Mouse (Mus musculus) NIH3T3 (cell line): ENCODE data around the gene Dapk2.

Source experiments
- DNase-seq: peaks from one replicate; pipeline ENCODE4 v3.0.0-alpha.2; 2012; ENCODE audit warnings: low read depth

Dapk2 gene

GRCm38 (mm10) chr9:66231820-66232479 is 73.9 kb downstream of the Dapk2 start:
- DNase-seq = no peak

- peak; percentile 16 for DNase-seq
These were observed 78.6 kb downstream of the Dapk2 start for GRCm38 (mm10) chr9:66236615-66237014.

DNA sequence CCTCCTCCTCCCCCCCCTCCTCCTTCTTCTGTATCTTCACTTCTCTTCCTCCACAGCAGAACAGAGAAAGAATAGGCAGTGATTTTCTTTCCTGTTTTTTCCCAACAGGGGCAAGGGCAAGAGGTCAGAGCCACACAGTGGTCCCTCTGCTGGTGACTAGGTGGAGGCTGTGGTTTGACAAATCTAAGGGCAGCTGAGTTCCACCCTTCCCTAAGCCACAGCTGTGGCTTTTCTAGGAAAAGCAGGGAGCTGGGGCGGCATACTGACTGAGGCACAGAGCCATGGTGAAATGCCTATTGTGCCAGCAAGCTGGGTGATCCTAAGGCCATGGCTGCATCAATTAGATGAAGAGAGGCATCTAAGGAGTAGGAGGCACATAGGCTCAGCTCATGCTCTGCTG is 79.7 kb downstream of the Dapk2 start:
- DNase-seq = no peak

DNA sequence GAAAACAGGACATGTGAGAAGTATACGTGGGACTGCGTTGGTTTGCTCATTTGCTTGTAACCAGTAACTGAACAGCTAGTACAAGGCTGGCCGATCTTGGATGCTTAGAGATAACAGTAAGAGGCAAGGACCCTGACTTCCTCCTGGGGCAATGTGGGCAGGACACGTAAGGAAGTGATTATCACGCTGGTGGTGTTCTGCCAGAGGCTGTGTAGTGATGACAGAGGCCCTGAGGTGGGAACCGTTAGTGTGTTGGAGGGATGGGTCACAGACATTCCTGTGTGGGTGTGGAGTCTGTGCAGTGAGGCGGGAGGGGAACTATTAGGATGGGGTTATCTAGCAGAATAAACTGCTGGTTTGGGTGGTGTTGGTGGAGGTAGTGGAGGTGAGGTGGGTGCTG is 81.2 kb downstream of the Dapk2 start:
- DNase-seq = no peak

DNA sequence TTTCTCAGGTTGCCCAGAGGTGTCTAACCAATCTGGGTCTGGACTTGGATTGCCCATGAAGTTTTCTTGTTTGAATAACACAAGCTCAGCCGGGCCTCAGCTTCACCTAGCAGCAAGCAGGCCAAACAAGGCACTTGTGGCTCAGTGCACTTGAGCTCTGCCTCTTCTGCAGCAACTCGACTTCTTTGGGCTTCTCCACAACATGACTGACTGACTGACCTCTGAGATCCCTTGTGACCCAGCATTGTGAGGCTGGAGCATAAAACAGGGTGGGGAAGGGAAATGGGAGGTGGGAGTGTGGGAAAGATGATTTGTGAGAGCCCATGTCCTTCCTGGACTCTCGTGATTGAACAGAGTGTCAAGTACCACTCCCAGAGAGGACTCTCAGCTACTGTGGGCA is 81.7 kb downstream of the Dapk2 start:
- no peak for DNase-seq

DNA sequence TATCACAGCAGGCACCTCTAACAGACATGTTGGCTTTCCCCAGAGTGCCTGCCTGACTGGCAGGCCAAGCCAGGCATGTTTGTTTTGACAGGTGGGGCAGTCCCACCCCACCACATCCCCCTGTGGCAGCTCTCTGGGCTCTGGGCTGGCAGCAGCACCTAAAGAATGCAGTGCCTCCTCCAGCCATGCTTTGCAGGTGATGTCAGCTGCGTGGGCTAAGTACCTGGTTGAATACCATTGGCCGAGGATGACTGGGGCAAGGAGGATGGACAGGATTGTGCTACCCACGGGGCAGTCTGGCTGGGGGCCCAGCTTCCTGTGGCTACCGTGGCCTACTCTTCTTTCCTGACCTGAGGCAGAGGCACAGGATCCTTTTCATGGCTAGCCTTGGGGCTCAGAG is 82.5 kb downstream of the Dapk2 start:
- DNase-seq = no peak

DNA sequence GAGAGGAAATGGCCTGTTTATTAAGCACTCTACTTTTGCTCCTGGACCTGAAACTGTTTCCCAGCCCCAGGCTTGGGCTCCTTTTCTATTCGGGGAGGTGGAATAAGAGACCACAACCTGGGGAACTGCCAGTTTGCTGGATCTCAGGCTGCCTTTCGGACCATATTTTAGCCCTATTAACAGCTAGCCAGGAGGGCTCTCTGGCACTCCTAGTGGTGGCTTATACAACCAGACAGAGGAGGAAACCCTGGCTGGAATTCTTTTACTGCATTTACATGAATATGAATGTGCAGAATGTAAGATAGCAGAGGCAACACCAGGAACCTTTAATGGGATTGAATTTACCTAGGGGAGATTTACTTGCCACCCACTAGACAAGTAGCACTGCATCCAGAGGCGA is 83.0 kb downstream of the Dapk2 start:
- peak; percentile 11 for DNase-seq

DNA sequence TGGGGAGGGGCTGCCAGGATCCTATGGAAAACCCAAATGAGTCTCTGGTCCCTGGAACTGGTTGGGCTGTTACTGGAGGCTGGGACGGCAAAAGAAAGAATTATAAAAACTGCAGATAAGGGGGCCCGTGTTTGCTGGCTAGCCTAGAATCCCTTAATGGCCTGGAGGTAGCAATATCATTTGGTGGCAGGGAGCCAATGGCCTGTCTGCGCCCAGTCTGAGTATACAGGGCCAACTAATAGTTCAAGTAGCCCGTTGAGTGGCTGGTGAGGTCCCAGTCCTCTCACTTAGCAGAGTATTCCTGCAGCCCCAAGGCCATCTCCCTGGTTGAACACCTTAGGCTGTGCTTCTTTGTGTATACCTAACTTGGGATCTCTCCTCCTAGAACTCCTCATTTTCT is 83.7 kb downstream of the Dapk2 start:
- peak; percentile 5 for DNase-seq

DNA sequence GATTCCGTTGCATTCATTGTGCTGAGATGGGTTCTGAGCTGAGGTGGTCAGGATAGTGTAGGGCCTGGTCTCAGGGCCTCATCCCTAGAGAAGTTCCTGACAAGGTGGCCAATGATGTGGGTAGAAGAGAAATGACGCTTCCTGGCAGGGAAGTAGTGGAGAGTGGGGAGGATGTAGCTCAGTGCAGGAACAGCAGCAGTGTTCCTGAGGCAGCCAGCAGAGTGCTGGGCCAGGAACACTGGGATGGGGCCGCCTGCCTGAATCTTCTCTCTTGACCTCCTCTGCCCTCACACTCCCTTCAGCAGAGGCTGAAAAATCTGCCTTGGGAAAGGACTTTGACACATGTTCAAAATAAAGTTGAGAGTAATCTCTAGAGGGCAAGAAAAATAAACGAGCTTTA is 85.2 kb downstream of the Dapk2 start:
- DNase-seq = no peak

GRCm38 (mm10) chr9:66244079-66244478 is 86.1 kb downstream of the Dapk2 start:
- no peak for DNase-seq

GRCm38 (mm10) chr9:66245707-66246106 is 87.7 kb downstream of the Dapk2 start:
- no peak for DNase-seq

DNA sequence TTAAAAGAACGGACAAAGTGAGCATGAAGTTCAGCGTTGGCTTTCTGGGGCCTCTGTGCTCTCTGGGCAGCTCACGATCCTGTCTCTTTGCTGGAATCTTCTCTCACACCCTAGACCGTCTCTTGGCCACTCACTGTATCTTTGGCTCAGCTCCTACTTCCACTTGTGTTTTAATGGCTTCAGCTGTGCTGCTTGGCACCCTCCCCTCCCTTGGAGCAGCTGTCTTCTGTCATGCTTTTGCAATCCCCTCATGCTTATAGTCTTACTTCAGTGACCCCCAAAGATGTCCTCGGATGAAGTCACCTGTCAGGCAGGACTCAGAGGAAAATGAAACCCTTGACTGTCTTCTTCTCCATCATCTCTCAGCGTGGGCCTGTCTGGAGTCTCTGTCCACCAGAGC is 91.3 kb downstream of the Dapk2 start:
- DNase-seq = no peak

DNA sequence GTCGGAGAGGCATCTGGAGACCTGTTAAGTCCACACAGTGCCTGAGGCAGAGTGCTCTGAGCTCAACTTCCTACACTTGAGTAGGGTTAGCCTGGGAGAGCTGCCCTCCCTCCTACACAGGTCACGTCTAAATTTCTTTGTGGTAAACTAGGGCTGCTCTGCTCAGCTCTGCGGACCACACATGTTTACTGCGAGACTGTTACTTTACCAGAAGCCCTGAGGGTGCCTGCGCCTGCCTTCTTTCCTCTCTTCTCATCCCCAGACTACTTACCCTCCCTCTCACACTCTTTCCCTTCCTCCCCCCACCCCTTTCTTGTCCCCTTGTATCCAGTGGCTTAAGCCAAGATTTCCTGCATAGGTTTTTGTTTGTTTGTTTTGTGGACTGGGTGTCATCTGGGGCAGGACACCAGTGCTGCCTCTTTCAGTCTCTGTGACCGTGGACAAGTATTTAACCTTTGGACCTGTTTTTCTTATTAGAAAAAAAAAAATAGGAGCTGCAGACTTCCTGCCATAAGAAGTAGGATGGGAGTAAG is 93.2 kb downstream of the Dapk2 start:
- DNase-seq = no peak

DNA sequence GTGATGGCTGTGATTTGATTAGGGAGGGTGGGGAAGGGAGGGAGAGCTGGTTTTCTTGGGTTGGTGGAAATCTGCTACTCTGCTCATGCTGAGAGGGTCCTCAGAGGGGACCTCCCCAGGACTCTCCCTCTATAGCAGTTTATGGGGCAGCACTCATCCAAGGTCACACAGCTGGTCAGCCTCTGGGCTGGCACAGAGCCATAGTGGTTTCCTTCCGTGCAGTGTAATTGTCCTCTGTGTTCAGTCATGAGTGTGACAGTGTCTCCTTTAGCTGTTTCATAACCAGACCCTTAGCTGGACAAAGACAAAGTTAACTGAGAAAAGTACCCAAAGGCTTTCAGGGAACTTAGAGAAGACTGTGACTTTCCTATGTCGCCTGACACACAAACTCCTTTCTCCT is 103.7 kb downstream of the Dapk2 start:
- no peak for DNase-seq

- no peak for DNase-seq
These were observed 105.7 kb downstream of the Dapk2 start for GRCm38 (mm10) chr9:66263701-66264100.

DNA sequence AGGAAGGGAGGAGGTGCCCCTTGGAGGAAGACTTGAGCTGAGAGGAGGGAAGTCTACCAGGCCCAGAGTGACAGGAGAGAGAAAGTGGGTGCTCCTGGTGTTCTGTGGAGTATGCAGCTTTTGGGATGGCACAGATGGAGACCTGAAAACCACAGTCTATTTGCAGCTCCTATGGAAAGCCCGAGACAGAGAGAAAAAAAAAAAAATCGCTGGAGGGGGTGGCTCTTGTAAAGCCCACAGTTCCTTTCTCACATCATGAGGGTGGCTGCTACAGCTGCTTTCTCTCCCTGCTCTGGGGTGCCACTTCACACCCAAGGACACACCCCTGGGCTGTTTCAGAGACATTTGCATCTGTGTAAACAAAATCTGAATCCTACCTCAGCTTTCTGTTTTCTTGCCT is 107.6 kb downstream of the Dapk2 start:
- DNase-seq = no peak

- peak; percentile 46 for DNase-seq
These were observed 108.5 kb downstream of the Dapk2 start for GRCm38 (mm10) chr9:66266237-66267170.

DNA sequence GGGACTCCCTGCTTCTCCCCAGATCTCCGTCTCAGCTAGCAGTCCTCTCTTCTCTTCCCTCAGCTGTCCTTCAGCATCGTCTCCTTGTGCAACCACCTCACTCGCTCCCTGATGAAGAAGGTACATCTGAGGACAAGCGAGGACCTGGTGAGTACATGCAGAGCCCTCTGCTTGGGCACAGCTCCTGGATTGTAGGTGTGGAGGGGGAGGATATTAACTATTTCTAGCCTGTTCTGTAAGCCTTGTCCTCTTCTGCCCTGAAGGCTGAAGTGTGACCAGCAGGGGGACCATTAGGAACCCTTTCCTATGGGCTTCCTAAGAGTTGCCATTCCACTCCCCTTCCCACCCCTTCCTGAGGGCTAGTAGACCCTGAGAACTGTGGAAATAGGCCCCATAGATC is 110.8 kb downstream of the Dapk2 start:
- DNase-seq = no peak

GRCm38 (mm10) chr9:66270038-66270437 is 112.0 kb downstream of the Dapk2 start:
- no peak for DNase-seq

DNA sequence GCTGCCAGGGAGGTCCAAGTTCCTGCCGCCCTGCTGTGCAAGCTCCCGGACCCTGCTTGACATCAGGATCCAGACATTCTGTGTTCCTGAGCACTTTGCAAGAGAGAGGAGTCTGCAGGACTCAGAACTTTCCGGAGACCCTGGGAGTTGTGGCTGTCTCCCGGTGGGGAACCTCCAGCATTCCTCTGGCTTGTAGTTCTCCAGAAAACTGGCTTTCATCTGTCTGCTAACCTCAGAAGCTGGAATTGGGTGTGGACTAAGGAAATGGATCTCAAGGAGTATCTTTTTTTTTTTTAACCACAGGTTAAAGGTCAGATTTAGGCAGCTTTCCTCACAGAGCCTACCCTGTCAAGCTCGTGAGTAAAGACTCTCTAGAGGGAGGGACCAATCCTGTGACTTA is 113.7 kb downstream of the Dapk2 start:
- no peak for DNase-seq

DNA sequence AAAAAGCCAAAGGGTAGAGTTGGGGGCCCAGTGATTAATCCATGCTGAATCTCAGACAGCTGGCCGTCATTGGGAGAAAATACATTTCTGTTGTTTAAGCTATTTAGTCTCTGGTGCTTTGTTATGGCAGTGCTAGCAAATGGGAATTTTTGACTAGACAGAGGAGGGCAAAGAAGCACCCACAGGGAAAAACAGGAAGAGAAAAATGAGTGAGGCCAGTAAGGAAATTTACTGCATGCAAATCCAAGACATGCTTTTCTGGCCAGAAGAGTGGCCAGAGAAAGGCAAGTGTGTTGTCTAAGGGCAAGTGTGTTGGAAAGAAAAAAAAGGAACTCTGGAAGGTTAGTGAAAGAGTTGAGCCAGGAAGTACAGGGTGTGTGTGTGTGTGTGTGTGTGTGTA is 115.6 kb downstream of the Dapk2 start:
- DNase-seq = no peak

GRCm38 (mm10) chr9:66274657-66275056 is 116.6 kb downstream of the Dapk2 start:
- DNase-seq = no peak

GRCm38 (mm10) chr9:66275267-66275991 is 117.4 kb downstream of the Dapk2 start:
- DNase-seq = peak; percentile 35
